Mouse (Mus musculus): Measurements from ENCODE around the gene Rb1.

Rb1 gene

GRCm38 (mm10) chr14:73163363-73163998, 162.1 kb downstream of the Rb1 start:
- DNase-seq (ENCODE audit: low read depth in 1 of 2, low spot score in 2 of 2) = no peak

GRCm38 (mm10) chr14:73162192-73162800, 163.3 kb downstream of the Rb1 start:
- DNase-seq (ENCODE audit: low read depth in 1 of 2, low spot score in 2 of 2) = no peak

- no peak for DNase-seq (ENCODE audit: low read depth in 1 of 2, low spot score in 2 of 2)
Observed at GRCm38 (mm10) chr14:73161303-73161702, 164.3 kb downstream of the Rb1 start.

- DNase-seq (ENCODE audit: low read depth in 1 of 2, low spot score in 2 of 2) = no peak
Observed at GRCm38 (mm10) chr14:73148125-73148524, 177.5 kb downstream of the Rb1 start.

- no peak for DNase-seq (ENCODE audit: low read depth in 1 of 2, low spot score in 2 of 2)
Observed at GRCm38 (mm10) chr14:73146721-73147120, 178.9 kb downstream of the Rb1 start.

GRCm38 (mm10) chr14:73145531-73145930, 180.1 kb downstream of the Rb1 start:
- DNase-seq (ENCODE audit: low read depth in 1 of 2, low spot score in 2 of 2) = no peak

GRCm38 (mm10) chr14:73143710-73144420, 181.8 kb downstream of the Rb1 start:
- no peak for DNase-seq (ENCODE audit: low read depth in 1 of 2, low spot score in 2 of 2)

- peak; percentile 56 to 82 for DNase-seq (ENCODE audit: low read depth in 1 of 2, low spot score in 2 of 2)
Observed at GRCm38 (mm10) chr14:73142896-73143709, 182.5 kb downstream of the Rb1 start.

- DNase-seq (ENCODE audit: low read depth in 1 of 2, low spot score in 2 of 2) = no peak
Observed at GRCm38 (mm10) chr14:73142421-73142895, 183.2 kb downstream of the Rb1 start.

GRCm38 (mm10) chr14:73141800-73142199, 183.8 kb downstream of the Rb1 start:
- DNase-seq (ENCODE audit: low read depth in 1 of 2, low spot score in 2 of 2) = no peak

GRCm38 (mm10) chr14:73139866-73140265, 185.8 kb downstream of the Rb1 start:
- DNase-seq (ENCODE audit: low read depth in 1 of 2, low spot score in 2 of 2) = no peak

GRCm38 (mm10) chr14:73138483-73138882, 187.1 kb downstream of the Rb1 start:
- no peak for DNase-seq (ENCODE audit: low read depth in 1 of 2, low spot score in 2 of 2)

- no peak for DNase-seq (ENCODE audit: low read depth in 1 of 2, low spot score in 2 of 2)
Observed at GRCm38 (mm10) chr14:73137234-73137633, 188.4 kb downstream of the Rb1 start.

All from monocyte, adult 2 months (primary cell).